Mouse (Mus musculus): ENCODE results near the gene Fam102a.

Gene Fam102a

DNA sequence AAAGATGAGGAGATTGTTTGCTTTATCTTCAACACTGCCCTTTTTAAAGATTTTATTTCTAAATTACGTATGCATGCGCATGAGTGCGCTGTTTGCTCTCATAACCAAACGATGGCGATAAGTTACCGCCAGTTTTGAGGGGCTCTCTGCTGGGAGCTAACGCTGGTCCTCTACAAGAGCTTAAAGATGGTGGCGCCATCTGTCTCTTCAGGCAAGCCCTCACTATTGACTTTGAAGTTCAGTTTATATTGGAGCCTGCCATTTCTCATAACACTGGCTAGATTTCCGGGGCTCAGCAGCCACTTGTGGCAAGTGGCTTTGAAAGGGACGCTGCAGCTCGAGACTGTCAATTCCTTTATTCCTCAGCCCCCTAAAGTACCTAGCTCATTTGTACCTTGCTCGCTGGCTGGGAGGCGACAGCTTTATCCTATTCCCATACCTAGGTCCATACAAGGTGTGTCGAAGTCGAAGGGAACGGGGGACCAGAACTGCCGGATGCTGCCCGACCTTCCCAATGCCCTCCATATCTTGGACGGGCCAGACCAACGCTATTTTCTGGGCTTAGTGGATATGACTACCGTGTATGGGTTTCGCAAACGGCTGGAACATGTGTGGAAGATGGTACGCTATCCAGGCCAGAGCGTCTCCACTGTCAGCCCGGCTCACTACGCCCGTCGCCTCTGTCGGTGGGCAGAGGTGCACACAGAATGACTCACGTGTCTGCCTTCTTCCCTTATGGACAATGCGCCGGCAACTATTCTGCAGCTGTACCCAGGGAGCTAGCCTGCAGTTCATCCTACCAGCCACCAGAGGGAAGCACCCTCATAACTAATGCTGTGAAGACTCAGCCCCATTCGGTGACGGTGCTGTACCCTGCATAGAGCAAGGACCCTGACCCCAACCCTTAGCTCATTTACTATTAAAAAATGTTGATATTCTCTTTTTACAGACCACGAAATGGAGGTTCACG, 48.0 kb downstream of the Fam102a start:
- DNase-seq, result peak; percentile 81

- no peak for DNase-seq
Measured at GRCm38 (mm10) chr2:32585149-32585714, 50.1 kb downstream of the Fam102a start.

GRCm38 (mm10) chr2:32586871-32587351, 51.8 kb downstream of the Fam102a start, which contains the start of gene St6galnac4:
Gene St6galnac4, plus strand, starts transcription at chr2:32587095.
- DNase-seq, result peak; percentile 89

DNA sequence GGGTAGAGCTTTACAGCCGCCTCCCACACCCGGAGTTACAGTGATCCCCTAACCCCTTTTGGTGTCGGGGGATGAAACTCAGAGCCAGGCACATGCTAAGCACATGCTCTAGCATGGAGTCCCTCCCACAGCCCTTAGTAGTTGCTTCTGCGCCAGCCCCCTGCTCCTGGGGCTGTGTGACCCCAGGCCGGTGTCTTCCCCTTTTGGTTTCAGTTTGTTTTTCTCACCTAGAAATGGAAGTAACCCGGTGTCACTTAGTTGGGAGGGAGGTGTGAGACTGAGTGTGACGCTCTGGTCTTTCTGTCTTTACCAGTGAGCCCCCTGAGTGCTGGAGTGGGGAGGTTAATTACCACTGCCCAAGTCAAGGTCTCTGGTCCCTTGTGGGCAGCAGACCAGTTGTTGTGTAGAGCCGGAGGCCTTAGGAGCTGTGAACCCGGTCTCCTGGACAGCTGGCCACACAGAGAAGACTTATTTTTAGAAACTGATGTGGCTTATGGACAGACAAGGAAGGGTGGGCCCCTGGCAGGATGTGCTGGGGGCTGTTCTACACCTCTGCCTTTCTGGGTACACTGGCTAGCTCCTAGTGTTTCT, 52.7 kb downstream of the Fam102a start:
- no peak for DNase-seq

DNA sequence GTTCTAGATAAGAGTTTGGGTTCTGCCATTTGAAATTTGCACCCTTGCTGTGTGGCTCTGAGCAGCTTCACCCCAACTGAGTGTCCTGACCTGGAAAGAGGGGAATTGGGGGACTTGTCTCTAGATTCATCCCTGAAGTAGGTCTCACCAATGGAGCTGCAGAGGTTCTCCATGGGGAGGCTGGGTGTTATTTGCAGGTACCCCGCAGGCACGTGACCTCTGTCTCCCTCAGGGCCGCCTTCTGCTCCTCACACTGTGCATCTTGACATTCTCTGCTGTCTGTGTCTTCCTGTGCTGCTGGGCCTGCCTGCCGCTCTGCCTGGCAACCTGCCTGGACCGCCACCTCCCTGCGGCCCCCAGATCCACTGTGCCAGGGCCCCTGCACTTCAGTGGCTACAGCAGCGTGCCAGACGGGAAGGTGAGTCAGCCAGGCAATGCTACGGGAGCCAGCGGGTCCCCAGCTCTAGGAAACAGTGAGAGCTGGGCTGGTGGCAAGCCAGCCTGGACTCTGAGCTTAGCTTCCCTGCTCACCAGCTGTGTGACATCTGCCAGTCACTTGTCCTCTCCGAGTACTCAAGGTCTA, 54.2 kb downstream of the Fam102a start:
- DNase-seq, result peak; percentile 55

DNA sequence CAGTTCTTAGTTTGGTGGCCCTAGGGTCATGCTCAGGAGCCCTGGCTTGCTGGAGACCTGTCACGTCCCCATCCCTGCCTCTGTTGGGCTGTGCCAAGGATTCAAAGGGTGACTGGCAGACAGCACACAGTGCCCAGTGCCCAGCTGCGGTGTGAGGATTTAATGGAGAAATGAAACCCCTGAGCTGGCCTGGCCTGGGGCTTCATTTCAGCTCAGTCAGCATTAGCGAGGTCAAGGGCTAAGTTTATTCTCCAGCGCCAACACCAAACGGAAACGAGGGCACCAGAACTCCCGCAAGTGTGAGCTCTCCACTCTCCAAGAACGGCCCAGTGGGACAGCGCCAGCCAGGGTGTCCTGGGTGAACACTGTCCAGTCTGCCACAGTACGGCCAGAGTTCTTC, 55.1 kb downstream of the Fam102a start:
- DNase-seq, result no peak

DNA sequence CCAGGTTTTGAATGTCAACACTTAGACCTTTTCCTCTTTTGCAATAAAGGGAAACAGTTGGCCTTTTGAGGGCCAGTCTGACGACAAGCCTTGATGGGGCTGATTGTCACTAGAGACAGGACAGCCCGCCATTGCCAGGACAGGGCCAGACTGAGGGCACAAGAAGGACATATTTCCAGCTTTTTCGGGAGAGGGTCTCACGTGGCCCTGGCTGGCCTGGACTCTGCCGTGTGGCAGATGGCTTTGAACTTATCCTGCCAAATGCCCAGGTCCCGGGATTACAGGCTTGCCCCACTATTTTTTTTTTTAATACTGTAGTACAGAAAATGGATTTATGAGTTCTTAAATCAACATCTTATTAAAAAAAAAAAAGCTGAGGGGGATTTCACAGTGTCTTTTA, 56.1 kb downstream of the Fam102a start:
- no peak for DNase-seq

GRCm38 (mm10) chr2:32596725-32597124, 61.6 kb downstream of the Fam102a start:
- no peak for DNase-seq

DNA sequence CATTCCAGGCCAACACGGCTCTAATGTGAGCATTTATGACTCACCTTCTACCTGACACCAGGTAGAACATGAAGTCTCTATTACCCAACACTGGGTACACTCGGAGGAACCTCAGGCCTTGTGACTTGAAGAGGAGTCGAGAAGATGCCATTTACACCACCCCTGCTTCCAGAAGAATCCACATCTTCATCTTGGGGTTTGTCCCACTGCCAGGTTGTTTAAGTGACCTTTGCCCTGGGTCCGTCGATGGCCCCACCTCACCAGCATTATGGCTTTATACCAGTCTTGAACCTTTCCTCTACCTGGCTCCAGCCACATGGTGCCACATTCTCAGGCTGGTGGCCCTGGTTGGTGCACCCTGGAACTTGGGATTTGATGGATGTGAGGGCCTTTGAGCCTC, 62.1 kb downstream of the Fam102a start:
- DNase-seq, result no peak

- DNase-seq, result no peak
Measured at GRCm38 (mm10) chr2:32597699-32598098, 62.6 kb downstream of the Fam102a start.

DNA sequence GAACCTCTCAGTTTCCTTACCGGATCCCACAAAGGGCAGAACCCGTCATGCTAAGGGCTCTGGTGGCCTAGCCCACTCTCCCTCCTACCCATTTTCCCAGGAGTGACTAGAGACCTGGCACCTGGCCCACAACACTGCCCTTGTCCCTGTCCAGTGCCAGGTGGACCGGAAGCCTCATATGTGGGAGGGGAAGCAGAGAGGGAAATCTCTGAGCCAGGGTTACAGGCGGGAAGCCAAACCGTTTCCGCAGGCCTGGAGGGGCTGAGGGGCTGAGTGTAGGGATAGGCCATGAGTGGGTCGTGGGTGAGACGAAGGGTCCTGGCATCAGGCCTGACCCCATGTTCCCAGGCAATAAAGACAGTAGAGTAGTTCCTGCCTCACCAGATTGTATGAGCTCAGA, 63.4 kb downstream of the Fam102a start:
- DNase-seq, result no peak

DNA sequence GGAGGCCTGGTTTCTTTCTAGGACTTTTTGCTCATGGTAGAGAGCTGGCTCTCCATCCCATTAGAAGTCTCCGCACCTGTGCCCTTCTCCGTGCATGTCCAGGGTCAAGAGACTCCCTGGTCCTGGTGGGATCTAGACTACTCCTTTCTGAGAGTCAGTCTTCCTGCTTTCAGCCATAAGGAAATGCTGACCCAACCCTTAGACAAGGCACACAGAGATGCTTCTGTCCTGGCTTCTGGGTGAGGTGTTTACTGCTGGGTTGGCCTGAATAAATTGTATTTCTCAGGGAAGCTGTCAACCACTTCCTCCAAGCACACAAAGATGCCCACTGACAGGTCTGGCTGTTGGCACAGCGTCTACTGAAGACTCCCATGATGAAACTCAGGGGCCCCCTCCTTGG, 64.3 kb downstream of the Fam102a start, which contains the start of gene St6galnac6:
Gene St6galnac6, plus strand, starts transcription at position 301 of the 400 bp plus-strand sequence.
- no peak for DNase-seq

DNA sequence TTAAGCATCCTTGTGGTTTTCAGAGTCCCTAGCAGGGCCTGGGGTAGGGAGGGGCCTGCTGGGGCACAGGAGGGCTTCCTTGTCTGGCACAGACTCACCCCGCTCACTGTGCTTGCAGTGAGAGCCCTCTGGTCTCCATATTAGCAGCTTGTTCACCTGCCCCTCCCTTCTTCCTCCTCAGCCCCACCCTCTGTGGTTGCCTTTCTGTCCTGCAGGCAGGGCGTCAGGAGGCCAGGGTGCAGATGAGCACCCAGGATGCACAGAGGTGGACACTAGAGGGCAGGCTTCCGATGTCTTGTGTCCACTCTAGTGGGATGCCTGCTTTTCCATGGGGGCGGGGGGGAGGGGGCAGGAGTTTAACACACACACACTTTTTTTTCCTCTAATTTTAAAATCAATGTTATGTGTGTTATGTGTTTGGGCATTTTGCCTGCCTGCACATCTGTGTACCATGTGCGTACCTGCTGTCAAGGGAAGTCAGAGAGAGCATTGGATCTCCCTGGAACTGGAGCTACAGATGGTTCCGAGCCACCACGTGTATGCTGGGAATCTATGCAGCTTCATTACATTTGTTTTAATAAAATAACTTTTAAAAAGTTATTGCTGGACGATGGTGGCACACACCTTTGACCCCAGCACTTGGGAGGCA, 66.4 kb downstream of the Fam102a start:
- no peak for DNase-seq

DNA sequence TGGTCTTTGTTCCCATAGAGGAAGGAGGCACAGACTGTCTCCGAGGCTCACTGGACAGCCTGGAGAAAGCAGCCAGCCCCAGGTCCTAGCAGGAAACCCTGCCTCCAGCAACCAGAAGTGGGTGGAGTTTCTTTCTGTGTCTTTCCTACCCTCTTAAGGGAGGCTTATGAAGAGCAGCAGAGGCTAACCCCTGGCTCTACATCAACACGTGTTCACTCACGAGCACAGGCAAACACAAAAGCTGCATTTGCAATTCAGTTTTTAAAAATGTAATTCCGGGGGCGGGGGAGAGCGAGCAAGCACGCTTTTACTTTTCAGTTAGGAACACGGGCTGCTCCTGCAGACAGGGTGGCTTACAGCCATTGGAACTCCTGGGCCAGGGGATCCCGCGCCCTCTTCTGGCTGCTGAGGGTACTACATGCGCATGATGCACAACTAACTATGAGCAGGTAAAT, 67.5 kb downstream of the Fam102a start:
- peak; percentile 85 for DNase-seq

DNA sequence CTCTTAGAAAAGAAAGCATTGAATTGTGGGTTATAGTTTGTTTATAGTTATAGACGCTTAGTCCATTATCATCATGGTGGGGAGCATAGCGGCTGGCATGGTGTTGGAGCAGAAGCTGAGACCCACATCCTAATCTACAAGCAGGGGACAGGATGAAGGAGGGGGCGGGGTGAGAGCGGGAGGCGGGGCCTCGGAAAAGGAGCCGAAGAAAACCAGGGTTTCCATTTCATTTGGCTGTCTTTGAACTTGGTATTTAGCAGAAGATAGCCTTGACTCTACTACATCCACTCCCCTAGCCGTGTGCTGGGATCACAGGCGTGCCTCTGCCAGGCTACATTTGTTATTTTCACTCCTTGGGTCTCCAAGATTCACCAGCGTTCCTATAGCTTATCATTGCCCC, 69.5 kb downstream of the Fam102a start:
- DNase-seq, result no peak

- peak; percentile 88 for DNase-seq
Measured at GRCm38 (mm10) chr2:32606161-32607142, 71.3 kb downstream of the Fam102a start.

- peak; percentile 41 for DNase-seq
Measured at GRCm38 (mm10) chr2:32607262-32607947, 72.3 kb downstream of the Fam102a start.

DNA sequence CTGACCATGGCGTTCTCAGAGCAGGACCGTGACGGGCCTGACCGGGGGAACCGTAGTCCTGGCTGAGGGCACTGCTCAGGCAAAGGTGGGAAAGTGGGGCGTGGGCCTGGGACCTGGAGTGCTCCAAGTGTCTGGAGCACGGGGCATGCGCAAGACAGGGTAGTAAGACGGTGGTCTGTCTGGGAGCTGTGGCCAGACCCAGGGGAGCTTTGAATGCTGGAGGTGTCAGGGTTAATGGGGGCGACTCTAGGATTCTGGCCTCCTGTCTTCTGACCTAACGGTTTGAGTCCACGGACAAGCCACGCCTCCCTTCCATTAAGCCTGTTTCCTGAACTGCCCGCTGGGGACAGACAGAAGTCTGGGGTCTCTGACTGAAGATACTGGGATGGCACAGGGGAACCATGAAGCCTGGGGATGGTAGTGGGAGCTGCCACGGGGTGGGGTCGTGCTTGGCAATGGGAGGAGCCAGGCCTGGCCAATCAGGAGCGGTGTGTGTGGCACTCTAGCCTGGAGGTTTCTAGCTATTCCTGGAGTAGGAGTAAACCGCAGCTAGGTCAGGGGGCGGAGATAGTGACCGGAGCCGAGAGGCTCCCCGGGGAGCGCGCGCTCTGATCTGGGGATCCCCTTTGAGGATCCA, 73.1 kb downstream of the Fam102a start:
- peak; percentile 44 for DNase-seq

DNA sequence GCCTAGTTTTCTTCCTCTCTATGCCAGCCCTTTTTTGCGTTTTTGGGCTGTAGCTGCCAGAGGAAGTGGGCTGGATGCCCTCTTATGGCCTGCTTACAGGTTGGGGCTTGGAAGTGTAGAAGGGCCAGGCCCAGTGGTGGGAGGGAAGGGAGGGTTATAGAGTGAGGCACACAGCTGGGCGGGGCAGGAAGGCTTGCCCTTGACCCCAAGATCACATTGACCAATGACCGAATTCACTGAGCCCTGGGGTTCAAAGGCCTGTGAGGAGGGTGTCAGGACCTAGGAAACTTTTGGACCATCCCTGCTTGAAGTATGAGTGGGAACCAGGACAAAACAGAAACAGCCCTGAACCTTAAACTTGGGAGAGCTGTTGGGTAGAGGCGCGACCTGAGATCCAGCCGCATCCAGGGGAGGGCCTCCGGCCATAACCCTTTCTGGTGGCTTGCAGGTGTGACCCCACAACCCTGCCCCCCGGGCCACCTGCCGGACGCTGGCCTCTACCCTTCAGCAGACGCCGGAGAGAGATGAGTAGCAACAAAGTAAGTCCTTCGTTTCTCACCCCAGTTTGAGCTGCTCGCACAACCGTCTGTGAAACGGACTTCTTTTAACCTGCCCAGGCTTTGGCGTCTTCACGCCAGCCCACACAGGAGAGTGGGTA, 73.8 kb downstream of the Fam102a start:
- no peak for DNase-seq
